Mouse (Mus musculus) CD8-positive naive resting alpha-beta T cell, adult 57 days (primary cell): ENCODE measurements around the gene Gm42688. TPM values are rescaled to one million over a fixed set of nuclear protein-coding genes. Genes with fewer than 3 reads are reported as not detected.

ENCODE experiments used
- total RNA-seq: library from RNA; stranded (reverse); gene quantifications from one replicate; pipeline ENCODE4 v1.2.4, GENCODE M21; 2023

Gm42688 gene
- total RNA-seq, result 9.5 TPM

DNA sequence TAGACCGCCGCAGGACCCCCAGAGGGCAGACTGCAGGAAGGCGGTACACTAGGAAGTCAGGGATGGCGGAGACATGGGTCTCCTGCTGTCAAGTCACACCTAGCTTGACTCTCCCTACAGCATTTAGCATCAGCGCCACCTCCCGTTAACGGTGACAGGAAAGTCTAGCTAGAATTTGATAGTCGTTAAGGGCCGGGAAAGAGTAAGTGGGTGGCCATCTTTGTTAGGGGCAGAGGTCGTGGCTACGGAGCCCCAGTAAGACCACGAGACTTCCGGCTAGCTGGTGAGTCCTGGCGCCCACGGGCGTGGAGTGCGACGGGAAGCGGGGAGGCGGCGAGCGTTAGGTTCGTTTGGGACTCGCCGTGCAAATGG is at the start of gene Gm42688, which contains the start of gene Ccdc142:
Gene Gm42688, plus strand, starts transcription at position 302 of the 372 bp plus-strand sequence.
Gene Ccdc142, plus strand, starts transcription at position 286 of the 372 bp plus-strand sequence.

DNA sequence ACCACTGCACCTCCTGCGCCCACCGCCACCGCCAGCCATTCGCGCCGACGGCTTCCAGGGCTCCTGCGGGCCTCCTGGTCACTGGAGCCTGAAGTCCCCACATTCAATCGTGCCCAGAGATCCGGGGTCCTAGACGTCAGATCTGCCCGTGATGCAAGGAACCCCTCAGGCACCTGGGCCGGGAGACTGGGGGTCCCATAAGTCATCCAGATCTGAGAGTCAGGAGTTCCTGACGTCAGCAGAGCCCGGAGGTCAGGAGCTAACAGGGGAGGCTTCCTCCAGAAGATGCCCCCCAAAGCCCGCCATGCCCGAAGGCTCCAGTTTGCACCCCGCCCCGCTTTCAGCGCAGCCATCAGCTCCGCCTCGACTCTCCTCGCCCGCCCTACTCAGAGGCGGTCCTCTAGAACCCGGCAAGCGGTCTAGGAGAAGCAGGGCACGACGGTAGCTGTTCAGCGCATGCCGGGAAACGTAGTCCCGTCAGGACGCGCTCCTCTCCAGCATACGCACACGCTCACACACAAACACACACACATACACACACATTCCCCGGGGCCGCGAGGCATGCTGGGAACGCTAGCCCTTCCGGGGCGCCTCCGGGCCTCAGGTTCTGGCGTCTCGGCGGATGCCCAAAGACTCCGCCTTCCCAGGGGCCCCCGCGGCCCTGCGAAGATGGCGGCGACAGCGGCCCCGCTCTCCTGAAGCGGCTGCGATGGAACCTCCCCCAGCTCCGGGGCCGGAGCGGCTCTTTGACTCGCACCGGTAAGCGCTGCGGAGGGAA is 47.2 kb upstream of the Gm42688 start, which contains the start of gene Aup1:
Gene Aup1, plus strand, starts transcription at position 448 of the 778 bp plus-strand sequence.

DNA sequence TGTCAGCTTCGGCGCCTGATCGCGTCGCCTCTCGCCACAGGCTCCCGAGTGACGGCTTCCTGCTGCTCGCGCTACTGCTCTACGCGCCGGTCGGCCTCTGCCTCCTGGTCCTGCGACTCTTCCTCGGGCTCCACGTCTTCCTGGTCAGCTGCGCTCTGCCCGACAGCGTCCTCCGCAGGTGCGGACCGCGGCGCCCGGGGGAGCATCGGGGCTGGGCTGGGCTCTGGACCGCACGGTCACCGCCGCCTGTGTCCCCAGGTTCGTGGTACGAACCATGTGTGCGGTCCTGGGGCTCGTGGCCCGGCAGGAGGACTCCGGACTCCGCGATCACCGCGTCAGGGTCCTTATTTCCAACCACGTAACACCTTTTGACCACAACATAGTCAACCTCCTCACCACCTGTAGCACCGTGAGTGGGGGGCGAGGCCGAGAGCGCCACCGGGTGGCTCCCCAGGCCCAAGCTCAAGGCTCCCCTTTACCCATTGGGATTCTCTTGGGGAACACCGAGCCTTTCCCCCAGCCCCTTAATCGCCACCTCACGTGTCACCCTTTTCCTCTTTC is 46.5 kb upstream of the Gm42688 start, which contains the start of gene Htra2:
Gene Htra2, minus strand, starts transcription at position 403 of the 561 bp plus-strand sequence.

GRCm38 (mm10) chr6:83057790-83058189 is 43.6 kb upstream of the Gm42688 start, which contains the start of gene Dqx1:
TSS of gene Dqx1 (plus strand) at chr6:83057844.

GRCm38 (mm10) chr6:83070247-83070310 is 31.3 kb upstream of the Gm42688 start, which contains the start of gene Tlx2:
TSS of gene Tlx2 (minus strand) at chr6:83070293.

GRCm38 (mm10) chr6:83077630-83078323 is 23.6 kb upstream of the Gm42688 start, which contains the start of gene Pcgf1:
TSS of gene Pcgf1 (plus strand) at chr6:83077869.

GRCm38 (mm10) chr6:83086121-83087035 is 15.0 kb upstream of the Gm42688 start, which contains the start of gene Lbx2:
TSS of gene Lbx2 (plus strand) at chr6:83086367.

DNA sequence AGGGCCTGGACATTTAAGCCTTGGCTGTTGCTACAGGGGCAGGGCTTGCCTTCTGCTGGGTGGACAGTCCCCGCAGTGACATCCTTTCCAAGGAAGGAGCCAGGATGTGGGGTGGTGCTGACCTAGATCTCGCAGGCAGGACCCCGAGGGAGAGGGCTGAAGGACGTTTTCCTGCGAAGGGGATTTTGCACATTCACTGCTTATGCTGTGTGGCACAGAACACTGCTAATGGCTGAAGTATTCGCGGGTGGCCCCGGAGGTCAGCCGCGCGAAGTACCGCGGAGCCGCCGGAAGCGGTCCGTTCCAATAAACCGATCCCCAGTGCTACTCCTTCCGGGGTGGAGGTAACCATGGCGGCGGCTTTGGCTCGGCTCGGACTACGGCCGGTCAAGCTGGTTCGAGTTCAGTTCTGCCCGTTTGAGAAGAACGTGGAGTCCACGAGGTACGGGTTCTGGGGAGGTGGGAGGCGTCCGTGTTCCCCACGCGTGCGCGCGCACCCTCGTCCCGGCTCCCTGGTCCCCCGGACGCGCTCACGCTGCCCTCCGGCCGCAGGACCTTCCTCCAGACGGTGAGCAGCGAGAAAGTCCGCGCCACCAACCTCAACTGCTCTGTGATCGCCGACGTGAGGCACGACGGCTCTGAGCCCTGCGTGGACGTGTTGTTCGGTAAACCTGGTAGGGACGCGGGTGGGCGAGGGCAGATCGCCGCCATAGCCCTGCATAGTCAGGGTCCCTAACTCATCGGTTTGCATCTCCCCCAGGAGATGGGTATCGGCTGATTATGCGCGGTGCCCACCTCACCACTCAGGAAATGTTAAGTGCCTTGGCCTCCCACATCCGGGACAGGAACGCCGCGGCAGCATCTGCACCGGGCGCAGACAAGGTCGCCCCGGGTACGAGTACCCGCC is 7.6 kb downstream of the Gm42688 start, which contains the start of gene Mrpl53:
Gene Mrpl53, plus strand, starts transcription at position 279 of the 907 bp plus-strand sequence.

DNA sequence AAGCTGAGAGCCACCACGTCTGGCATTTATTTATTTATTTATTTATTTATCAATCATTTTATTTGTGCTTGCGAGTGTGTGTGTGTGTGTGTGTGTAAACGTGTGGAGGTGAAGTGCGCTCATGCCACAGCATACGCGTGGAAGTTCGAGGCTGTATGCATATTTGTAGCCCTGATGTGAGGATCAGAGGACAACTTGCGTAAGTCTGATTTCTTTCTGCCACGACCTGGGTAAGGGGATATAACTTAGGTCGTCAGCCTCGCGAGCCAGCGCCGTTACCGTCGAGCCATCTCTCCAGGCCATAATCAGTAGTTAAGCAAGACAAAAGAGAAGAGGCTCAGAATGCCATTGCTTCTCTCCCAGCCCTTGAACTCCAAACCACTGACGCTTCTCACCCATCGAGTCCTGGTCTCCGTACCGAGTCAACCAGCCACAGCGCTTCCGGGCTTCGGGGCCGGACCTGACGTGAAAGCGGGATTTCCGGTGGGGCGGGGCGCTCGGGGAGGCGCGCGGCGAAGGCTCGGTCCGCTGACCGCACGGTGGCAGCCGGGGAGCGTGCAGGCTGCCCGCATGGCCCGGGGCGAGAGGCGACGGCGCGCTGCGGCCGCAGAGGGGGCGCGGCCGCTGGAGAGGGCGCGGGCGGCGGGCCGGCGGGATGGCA is 13.7 kb downstream of the Gm42688 start, which contains the start of gene Mogs:
Gene Mogs, plus strand, starts transcription at position 486 of the 661 bp plus-strand sequence.

DNA sequence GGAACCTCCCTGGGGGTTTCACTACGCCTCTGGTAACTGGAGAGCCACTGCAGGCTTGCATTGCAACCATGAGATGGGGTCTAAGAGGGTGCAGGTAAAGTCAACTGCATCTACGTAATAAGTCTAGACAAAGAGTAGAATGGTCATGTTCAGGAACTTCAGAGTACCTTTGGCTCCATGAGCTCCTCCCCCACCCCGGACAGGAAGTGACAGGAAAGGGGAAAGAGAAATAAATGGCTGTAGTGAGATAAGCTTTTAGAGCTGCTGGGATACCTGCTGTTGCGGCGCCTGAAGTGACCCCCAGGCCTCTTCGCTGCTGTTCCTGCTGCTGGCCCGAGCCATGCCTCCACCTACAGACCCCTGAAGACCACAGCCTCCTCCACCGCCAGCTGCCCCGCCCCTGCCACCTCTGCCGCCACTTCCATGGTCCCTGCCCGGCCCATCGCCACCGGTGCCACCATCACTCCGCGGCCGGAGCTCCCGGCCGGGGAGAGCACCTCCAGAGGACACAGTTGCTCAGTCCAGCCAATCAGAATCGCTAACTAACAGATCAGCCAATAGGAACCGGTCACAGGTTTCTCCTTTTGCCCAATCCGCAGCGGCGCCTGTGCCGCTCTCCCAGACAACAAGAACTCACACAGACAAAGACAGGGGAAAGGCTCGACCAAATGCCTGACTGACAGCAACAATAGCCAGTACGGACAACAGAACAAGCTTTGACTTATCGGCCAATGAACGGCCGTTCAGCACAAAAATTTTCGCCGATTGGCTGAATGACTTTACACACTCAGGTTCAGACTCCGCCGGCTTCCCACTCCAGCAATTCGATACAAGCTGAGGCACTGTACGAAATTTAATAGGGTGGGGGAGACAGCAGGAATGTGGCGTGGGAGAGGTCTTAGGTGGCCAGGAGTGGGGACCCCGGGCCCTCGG is 19.8 kb downstream of the Gm42688 start, which contains the start of gene Wbp1:
Gene Wbp1, minus strand, starts transcription at position 630 of the 933 bp plus-strand sequence.

DNA sequence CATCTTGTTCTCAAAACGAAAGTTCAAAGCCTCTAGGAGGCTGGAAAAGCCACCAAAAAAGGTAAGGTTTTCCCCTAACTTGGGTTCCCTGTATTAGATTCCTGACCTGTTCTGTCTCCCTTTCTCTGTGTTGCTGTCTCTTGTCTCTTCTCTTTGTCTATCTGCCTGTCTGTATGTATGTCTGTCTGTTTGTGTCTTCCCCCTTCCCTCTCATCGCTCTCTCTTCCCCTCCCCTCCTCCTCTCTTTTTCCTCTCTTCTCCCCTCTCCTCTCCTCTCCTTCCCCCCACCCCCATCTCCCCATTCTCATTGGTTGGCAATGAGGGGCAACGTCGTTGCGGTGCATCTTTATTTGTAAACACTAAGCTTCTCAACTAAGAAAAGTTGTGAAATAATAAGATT is 23.9 kb downstream of the Gm42688 start, which contains the start of gene Ino80b:
Gene Ino80b, minus strand, starts transcription at position 101 of the 400 bp plus-strand sequence.

GRCm38 (mm10) chr6:83134951-83135513 is 33.6 kb downstream of the Gm42688 start, which contains the start of gene Rtkn:
TSS of gene Rtkn (plus strand) at chr6:83135463.

DNA sequence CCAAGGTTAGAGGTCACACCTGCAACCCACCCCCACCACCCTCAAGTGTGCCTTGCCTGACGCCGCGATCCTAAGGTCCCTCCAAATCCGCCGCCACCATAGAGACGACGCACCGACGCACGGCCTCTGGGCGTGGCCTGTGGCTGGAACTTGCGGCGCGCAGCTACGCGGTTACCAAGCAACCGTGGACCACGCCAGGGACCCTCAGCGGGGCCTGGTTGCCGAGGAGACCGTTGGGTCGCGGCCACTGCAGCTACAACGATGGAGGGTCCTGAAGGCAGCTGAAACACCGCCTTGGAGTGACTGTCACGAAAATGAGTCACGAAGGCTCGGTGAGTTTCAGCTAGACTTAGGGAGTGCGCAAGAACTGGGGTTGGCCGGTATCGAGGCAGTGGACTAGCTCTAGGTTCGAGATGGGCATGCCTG is 54.9 kb downstream of the Gm42688 start, which contains the start of the genes Wdr54 and 1700003E16Rik:
Gene Wdr54, minus strand, starts transcription at position 139 of the 426 bp plus-strand sequence.
Gene 1700003E16Rik, plus strand, starts transcription at position 146 of the 426 bp plus-strand sequence.

Other genes starting within 250 kb of the Gm42688 start
- gene Sema4f, start 161.8 kb upstream of the Gm42688 start, total RNA-seq, result 31.7 TPM
- not detected for gene M1ap, start 154.7 kb upstream of the Gm42688 start, total RNA-seq
- 20.4 TPM for gene Dok1, start 68.1 kb upstream of the Gm42688 start, total RNA-seq
- gene Loxl3, start 67.4 kb upstream of the Gm42688 start, total RNA-seq, result not detected
- gene Aup1, start 47.1 kb upstream of the Gm42688 start, total RNA-seq, result 325 TPM
- 27.9 TPM for gene Htra2, start 46.3 kb upstream of the Gm42688 start, total RNA-seq
- 15.2 TPM for gene Dqx1, start 43.8 kb upstream of the Gm42688 start, total RNA-seq
- gene Tlx2, start 31.3 kb upstream of the Gm42688 start, total RNA-seq, result not detected
- 32.1 TPM for gene Pcgf1, start 23.7 kb upstream of the Gm42688 start, total RNA-seq
- gene Lbx2, start 15.2 kb upstream of the Gm42688 start, total RNA-seq, result not detected
- 16.0 TPM for gene Ccdc142, start within 50 bp of the Gm42688 start, total RNA-seq
- gene Mrpl53, start 7.4 kb downstream of the Gm42688 start, total RNA-seq, result 28.5 TPM
- gene Mogs, start 13.9 kb downstream of the Gm42688 start, total RNA-seq, result 33.9 TPM
- 42.7 TPM for gene Wbp1, start 19.9 kb downstream of the Gm42688 start, total RNA-seq
- 33.8 TPM for gene Ino80b, start 23.8 kb downstream of the Gm42688 start, total RNA-seq
- not detected for gene Rtkn, start 33.8 kb downstream of the Gm42688 start, total RNA-seq
- gene Wdr54, start 54.8 kb downstream of the Gm42688 start, total RNA-seq, result not detected
- gene 1700003E16Rik, start 54.8 kb downstream of the Gm42688 start, total RNA-seq, result not detected
- 103 TPM for gene Dctn1, start 64.3 kb downstream of the Gm42688 start, total RNA-seq
- not detected for gene Slc4a5, start 118.2 kb downstream of the Gm42688 start, total RNA-seq
- 26.2 TPM for gene Mthfd2, start 224.3 kb downstream of the Gm42688 start, total RNA-seq
- gene Mob1a, start 224.4 kb downstream of the Gm42688 start, total RNA-seq, result 102 TPM
- gene Bola3, start 247.5 kb downstream of the Gm42688 start, total RNA-seq, result 30.7 TPM